Mouse (Mus musculus): ENCODE data around the gene St8sia1. TPM values are rescaled to one million over a fixed set of nuclear protein-coding genes. Genes with fewer than 3 reads are reported as not detected.

St8sia1 gene
- polyA plus RNA-seq, 1 experiment from 2014 or later, result 4.2 TPM

DNA sequence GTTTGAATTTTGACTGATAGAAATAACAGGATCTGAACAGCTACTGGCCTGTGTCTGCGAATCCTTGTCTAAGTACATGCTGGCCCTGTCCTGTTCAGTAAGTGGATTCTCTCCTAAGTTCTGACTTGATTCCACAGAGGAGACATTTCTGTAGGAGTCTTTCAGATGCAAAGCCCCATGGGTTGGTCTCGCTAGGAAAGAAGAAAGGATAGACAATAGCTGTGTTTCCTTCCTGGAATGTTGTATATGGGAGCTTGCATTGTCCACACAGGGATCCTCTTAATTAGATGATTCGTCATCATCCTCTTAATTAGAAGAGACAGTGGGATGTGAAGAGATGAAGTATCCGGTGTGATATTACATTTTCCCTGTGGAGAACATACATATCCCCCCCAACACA is 117.4 kb downstream of the St8sia1 start:
- H3K9ac ChIP-seq, result no peak overlapping the region
- WGBS, result 83% methylated on average over 4 of the region's 4 CpGs
- no peak for ATAC-seq

DNA sequence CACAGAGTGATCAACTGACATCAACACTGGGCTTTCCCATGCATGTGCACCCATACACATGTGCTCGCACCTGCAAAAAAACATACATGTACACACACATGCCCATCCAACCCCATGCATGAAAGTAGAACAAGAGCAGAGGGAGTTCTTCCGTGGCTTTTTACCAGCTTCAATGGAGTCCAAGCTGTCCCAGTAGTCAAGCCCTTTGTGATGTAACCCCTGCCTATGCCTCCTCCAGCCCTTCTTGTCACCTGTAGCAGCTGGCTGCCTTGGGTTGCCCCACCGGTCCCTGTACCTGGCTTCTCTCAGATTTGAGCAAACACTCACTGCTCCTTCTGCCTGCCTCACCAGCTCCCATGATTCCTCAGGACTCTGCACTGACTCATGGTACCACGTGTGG is 119.2 kb downstream of the St8sia1 start:
- H3K4me2 ChIP-seq, result no peak overlapping the region
- 81% methylated on average over 4 of the region's 4 CpGs for WGBS
- H3K4me1 ChIP-seq, result no peaks in the 10 kb centered on the region
- H3K27ac ChIP-seq, result no peak overlapping the region
- H3K27me3 ChIP-seq, result no peaks in the 10 kb centered on the region
- no peaks in the 10 kb centered on the region for H3K9me3 ChIP-seq (replicated peaks)
- H3K4me3 ChIP-seq, result no peak overlapping the region
- H3K36me3 ChIP-seq (ENCODE audit: poor library complexity, severe bottlenecking), result no peaks in the 10 kb centered on the region
- no peak for ATAC-seq
- H3K9ac ChIP-seq, result no peak overlapping the region

More for the DNA sequence above, 117.4 kb downstream of the St8sia1 start:
- no peak overlapping the region for H3K4me3 ChIP-seq
- H3K27ac ChIP-seq, result no peak overlapping the region
- no peaks in the 10 kb centered on the region for H3K27me3 ChIP-seq
- no peaks in the 10 kb centered on the region for H3K4me1 ChIP-seq
- H3K36me3 ChIP-seq (ENCODE audit: poor library complexity, severe bottlenecking), result no peaks in the 10 kb centered on the region
- H3K4me2 ChIP-seq, result no peak overlapping the region
- no peaks in the 10 kb centered on the region for H3K9me3 ChIP-seq (replicated peaks)

DNA sequence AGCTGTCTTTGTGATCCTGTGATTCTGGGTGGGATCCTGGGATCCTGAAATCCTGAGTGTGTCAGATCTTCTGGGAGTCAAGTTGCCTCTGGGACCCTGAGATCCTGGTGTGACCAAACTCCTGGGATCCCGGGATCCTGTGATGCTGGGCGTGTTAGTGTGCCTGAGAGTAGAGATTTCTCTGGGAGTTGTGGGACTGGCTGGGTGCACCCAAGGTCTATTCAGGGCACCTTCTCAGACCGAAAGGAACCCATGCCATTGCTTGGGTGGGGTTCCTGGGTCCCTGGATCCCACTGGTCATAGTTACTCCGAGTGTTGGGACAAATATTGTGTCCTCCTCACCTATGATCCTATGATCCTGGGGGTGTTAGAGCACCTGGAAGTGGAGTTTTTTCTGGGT is 120.2 kb downstream of the St8sia1 start:
- Histone ChIP-seq H3K9me3 (replicated peaks) (no peaks in the 10 kb centered on the region), H3K4me1 (no peaks in the 10 kb centered on the region), H3K4me2 (no peak overlapping the region), H3K27me3 (no peaks in the 10 kb centered on the region), H3K9ac (no peak overlapping the region), H3K27ac (no peak overlapping the region), H3K4me3 (no peak overlapping the region), H3K36me3 (ENCODE audit: poor library complexity, severe bottlenecking) (0 out of 2 replicates have a peak, but pooled peaks cover 2% of the 10 kb centered on the region)
- 92% methylated on average over 4 of the region's 4 CpGs for WGBS
- no peak for ATAC-seq

DNA sequence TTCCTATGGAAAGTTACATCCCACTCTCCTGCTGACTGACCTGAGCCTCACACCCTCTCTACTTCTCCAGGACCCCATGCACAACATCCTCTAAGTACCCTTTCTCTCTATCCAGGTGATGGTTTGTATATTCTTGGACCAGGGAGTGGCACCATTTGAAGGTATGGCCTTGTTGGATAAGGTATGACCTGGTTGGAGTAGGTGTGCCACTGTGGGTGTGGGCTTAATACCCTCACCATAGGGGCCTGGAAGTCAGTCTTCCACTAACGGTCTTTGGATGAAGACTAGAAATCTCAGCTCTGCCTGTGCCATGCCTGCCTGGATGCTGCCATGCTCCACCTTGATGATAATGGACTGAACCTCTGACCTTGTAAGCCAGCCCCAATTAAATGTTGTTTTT is 125.8 kb downstream of the St8sia1 start:
- no peak for ATAC-seq
- H3K9me3 ChIP-seq (replicated peaks), result no peaks in the 10 kb centered on the region
- H3K4me1 ChIP-seq, result no peaks in the 10 kb centered on the region
- H3K27ac ChIP-seq, result no peak overlapping the region
- 0 out of 2 replicates have a peak, but pooled peaks cover 2% of the 10 kb centered on the region for H3K36me3 ChIP-seq (ENCODE audit: poor library complexity, severe bottlenecking)
- H3K4me3 ChIP-seq, result no peak overlapping the region
- H3K4me2 ChIP-seq, result no peak overlapping the region
- WGBS, result 93% methylated on average over 1 of the region's 1 CpGs
- no peaks in the 10 kb centered on the region for H3K27me3 ChIP-seq
- H3K9ac ChIP-seq, result no peak overlapping the region

DNA sequence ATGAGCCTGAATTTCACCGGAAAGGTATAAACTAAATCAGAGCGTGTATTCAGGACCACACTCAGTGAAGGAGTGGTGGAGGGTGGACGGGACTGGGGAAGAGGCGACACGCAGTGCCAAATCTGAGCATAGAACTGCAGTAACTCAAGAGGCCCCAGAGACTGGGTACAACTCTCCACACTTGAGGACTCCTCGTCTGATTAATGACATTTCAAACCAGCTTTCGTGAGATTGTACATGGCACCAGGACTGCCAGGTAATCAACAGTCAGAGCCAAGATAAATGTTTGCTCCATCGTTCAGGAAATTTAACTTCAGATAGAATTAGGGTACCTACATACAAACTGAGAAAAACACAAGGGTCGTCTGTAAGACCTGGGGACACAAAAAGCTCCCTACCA is 126.9 kb downstream of the St8sia1 start:
- 89% methylated on average over 9 of the region's 9 CpGs for WGBS
- Histone ChIP-seq H3K9ac (no peak overlapping the region), H3K27ac (no peak overlapping the region), H3K9me3 (replicated peaks) (no peaks in the 10 kb centered on the region), H3K27me3 (no peaks in the 10 kb centered on the region), H3K36me3 (ENCODE audit: poor library complexity, severe bottlenecking) (0 out of 2 replicates have a peak, but pooled peaks cover 2% of the 10 kb centered on the region), H3K4me2 (no peak overlapping the region), H3K4me3 (no peak overlapping the region), H3K4me1 (no peaks in the 10 kb centered on the region)
- ATAC-seq, result no peak

DNA sequence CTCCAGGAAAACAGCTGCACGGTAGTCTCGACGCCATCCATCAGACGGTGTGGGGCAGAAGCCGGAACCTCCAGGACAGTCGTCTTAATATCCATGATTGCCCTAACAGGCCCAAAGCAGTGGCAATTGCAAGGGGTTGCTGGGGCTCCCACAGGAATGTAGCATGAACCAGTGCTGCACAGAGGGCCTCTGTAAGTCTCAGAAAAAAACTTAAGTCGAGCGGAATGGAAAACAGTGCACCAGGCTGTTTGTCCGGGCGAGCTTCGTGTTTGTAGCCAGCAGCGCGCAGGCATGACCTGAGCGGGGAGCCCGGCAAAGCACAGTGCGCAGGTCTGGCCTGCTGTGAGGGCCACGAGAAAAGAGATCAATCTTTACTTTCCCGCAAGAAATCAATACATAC is 128.5 kb downstream of the St8sia1 start:
- peak; percentile 74 for ATAC-seq
- no peaks in the 10 kb centered on the region for H3K9me3 ChIP-seq (replicated peaks)
- 58% methylated on average over 18 of the region's 18 CpGs for WGBS
- no peaks in the 10 kb centered on the region for H3K27me3 ChIP-seq
- H3K4me3 ChIP-seq, result no peak overlapping the region
- H3K9ac ChIP-seq, result no peak overlapping the region
- H3K27ac ChIP-seq, result no peak overlapping the region
- H3K36me3 ChIP-seq (ENCODE audit: poor library complexity, severe bottlenecking), result 0 out of 2 replicates have a peak, but pooled peaks cover 2% of the 10 kb centered on the region
- peak overlapping the region; percentile 33; the same call in 1 of the 2 replicates for H3K4me2 ChIP-seq
- no peaks in the 10 kb centered on the region for H3K4me1 ChIP-seq

DNA sequence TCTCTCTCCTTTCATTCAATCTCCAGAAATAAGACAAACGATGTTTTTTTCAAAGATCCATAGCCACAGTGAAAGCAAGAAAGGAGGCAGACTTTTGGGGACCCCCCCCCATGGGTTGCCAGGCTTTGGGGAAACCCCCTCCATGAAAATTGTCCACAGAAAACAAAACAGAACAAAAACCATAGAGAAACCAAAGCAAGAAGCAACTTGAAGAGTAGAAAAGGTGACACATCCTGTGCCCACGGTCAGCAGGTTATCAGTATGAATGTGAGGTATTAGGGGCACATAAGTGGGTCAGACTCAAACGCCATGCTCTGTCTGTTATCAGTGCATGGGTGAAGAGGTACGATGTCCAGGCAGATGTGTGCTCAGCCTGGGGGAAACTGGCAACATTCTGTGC is 129.3 kb downstream of the St8sia1 start:
- no peak overlapping the region for H3K9ac ChIP-seq
- H3K27ac ChIP-seq, result no peak overlapping the region
- 0 out of 2 replicates have a peak, but pooled peaks cover 2% of the 10 kb centered on the region for H3K36me3 ChIP-seq (ENCODE audit: poor library complexity, severe bottlenecking)
- no peak overlapping the region for H3K4me2 ChIP-seq
- no peak overlapping the region for H3K4me3 ChIP-seq
- no peaks in the 10 kb centered on the region for H3K4me1 ChIP-seq
- H3K27me3 ChIP-seq, result no peaks in the 10 kb centered on the region
- 86% methylated on average over 4 of the region's 4 CpGs for WGBS
- ATAC-seq, result no peak
- no peaks in the 10 kb centered on the region for H3K9me3 ChIP-seq (replicated peaks)

DNA sequence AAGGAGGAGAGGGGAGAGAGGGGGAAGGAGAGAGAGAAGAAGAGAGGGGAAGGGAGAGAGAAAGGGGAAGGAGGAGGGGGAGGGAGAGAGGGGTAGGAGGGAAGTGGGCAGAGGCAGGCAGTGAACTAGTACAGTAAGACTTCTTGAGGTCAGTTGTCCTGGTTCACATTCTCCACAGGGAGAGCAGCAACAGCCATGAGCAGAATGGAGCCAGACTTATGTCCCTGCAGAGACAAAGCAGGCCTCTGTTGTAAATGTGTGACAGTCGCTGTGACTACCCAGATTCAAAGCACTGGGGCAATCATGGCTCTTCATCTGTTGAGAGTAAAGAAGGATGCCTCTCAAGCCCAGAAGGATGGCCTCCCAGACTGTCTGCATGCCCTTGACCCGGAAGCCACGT is 132.5 kb downstream of the St8sia1 start:
- no peaks in the 10 kb centered on the region for H3K9me3 ChIP-seq (replicated peaks)
- no peaks in the 10 kb centered on the region for H3K27me3 ChIP-seq
- H3K36me3 ChIP-seq (ENCODE audit: poor library complexity, severe bottlenecking), result peaks cover 12% of the 10 kb centered on the region; the same call in 1 of the 2 replicates
- H3K27ac ChIP-seq, result no peak overlapping the region
- 87% methylated on average over 3 of the region's 3 CpGs for WGBS
- no peak overlapping the region for H3K4me2 ChIP-seq
- no peak for ATAC-seq
- H3K9ac ChIP-seq, result no peak overlapping the region
- H3K4me1 ChIP-seq, result no peaks in the 10 kb centered on the region
- no peak overlapping the region for H3K4me3 ChIP-seq

DNA sequence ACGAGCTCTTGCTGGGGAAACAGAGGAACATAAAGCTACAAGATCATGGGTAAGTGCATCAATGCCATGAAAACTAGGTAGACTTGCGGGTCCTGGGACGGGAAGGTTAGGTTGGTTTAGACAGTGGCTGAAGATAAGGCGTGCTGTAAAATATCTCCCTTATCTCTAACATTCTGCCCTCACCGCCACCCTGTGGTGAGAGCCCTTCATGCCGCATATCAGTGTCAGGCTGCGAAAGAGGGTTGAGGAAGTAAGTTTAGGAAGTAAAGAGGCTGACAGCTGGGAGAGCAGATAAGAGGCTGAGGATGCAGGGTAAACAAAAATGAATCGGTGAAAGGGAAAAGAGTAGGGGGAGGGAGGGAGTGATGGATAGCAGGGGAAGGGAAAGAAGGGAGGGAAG is 133.0 kb downstream of the St8sia1 start:
- H3K9ac ChIP-seq, result no peak overlapping the region
- H3K36me3 ChIP-seq (ENCODE audit: poor library complexity, severe bottlenecking), result peaks cover 12% of the 10 kb centered on the region; the same call in 1 of the 2 replicates
- H3K4me3 ChIP-seq, result no peak overlapping the region
- H3K4me2 ChIP-seq, result no peak overlapping the region
- H3K9me3 ChIP-seq (replicated peaks), result no peaks in the 10 kb centered on the region
- H3K4me1 ChIP-seq, result no peaks in the 10 kb centered on the region
- H3K27ac ChIP-seq, result no peak overlapping the region
- 63% methylated on average over 8 of the region's 8 CpGs for WGBS
- H3K27me3 ChIP-seq, result no peaks in the 10 kb centered on the region
- no peak for ATAC-seq

DNA sequence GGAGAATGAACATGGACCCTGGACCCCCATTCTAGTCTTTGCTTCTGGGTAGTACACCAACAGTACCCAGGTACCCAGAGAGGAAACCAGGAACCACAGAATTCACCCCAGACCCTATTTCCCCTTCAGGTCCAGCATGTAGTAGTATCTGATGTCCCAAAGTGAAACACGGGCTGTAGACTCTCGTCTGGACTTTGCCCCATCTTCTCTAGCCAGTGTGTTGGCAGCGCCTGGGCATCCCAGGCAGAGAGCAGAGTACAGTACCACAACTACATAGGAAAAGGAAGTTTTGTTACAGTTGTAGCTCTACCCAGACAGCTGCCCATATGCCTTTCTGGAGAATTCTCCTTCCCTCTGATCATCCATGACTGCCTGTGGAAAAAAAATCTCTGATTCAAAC is 134.0 kb downstream of the St8sia1 start:
- Histone ChIP-seq H3K36me3 (ENCODE audit: poor library complexity, severe bottlenecking) (peaks cover 12% of the 10 kb centered on the region; the same call in 1 of the 2 replicates), H3K4me1 (no peaks in the 10 kb centered on the region), H3K27ac (no peak overlapping the region), H3K4me2 (no peak overlapping the region), H3K27me3 (no peaks in the 10 kb centered on the region), H3K9ac (no peak overlapping the region), H3K9me3 (replicated peaks) (no peaks in the 10 kb centered on the region), H3K4me3 (no peak overlapping the region)
- WGBS, result 96% methylated on average over 3 of the region's 3 CpGs
- ATAC-seq, result no peak

DNA sequence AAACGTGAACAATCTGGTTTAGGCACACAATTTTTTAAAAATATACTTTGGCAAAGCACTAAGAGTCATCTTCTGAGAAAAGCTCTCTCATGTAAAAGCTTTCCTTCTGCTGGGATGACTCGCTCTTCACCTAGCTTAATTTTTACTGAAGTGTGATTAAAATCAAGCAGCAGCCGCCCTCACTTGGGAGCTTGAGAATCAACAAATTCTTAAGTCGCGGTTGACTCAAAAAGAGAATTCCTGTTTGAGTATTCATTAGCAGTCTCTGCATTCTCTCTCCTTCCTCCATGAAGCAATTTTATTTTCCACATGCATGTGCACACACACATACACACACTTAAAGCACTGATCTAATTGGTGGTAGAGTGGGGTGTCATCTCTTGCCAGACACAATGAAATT is 138.8 kb downstream of the St8sia1 start:
- no peak for ATAC-seq
- Histone ChIP-seq H3K4me2 (no peak overlapping the region), H3K4me3 (no peak overlapping the region), H3K9ac (no peak overlapping the region), H3K27ac (no peak overlapping the region), H3K4me1 (no peaks in the 10 kb centered on the region), H3K9me3 (replicated peaks) (no peaks in the 10 kb centered on the region), H3K36me3 (ENCODE audit: poor library complexity, severe bottlenecking) (peaks cover 12% of the 10 kb centered on the region; the same call in 1 of the 2 replicates), H3K27me3 (no peaks in the 10 kb centered on the region)
- WGBS, result 82% methylated on average over 5 of the region's 5 CpGs

DNA sequence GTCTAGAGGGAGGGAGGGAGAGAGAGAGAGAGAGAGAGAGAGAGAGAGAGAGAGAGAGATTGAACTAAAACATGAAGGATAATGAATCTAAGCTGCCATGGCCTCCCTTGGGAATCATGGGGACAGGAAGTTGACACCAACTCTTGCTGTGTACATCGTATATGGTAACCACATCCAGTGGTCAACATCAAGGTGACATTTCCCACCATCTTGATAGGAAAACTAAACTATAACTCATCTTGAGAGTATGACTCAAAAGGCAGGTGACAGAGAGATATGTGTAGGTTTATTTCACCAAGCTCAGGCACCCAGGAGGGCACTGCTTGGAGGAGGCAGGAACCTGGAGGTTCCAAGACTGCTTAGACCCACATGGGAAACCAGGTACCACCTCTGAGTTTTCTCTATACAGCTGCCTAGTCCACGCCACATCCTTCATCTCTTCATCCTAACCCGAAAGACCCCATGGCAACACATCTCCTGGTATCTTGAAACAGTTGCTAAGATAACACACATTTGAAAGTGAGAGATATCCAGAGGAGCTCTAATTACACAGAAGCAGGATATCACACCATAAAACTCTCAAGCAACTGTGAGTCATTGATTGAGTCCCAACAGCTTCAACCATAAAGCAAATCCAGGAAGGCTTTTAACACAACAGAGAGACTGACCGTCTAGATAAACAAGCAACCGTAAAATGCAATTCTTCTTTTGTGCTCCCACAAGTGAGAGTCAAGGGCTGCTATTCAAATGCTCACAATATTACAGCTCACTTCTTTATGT is 141.1 kb downstream of the St8sia1 start:
- Histone ChIP-seq H3K4me3 (no peak overlapping the region), H3K4me1 (no peaks in the 10 kb centered on the region), H3K36me3 (ENCODE audit: poor library complexity, severe bottlenecking) (peaks cover 5% of the 10 kb centered on the region; the same call in 1 of the 2 replicates), H3K27ac (no peak overlapping the region), H3K27me3 (no peaks in the 10 kb centered on the region), H3K9me3 (replicated peaks) (no peaks in the 10 kb centered on the region; the same call in 1 of the 2 replicates), H3K4me2 (no peak overlapping the region), H3K9ac (no peak overlapping the region)
- no peak for ATAC-seq
- WGBS, result 84% methylated on average over 5 of the region's 5 CpGs
